Mouse (Mus musculus) lung, embryonic 14.5 days (tissue): ENCODE results near the gene Rac3. TPM values are rescaled to one million over a fixed set of nuclear protein-coding genes. Genes with fewer than 3 reads are reported as not detected.

ENCODE experiments used
- ATAC-seq: fragments of 200-750 bp; cut with Nextera tagmentation; 2 replicates; pipeline ENCODE4 v1.8.0; 2017; ENCODE audit warnings: mild to moderate bottlenecking, moderate TSS enrichment, moderate library complexity; ENCODE audit not compliant: insufficient read depth
- DNase-seq: peaks from one replicate; pipeline ENCODE4 v3.0.0-alpha.2; 2015
- H3K27ac ChIP-seq: fragments of 300-500 bp; sonication (generic); 2 replicates; pipeline ENCODE4 v1.5.1; 2014; ENCODE audit warnings: low read depth, mild to moderate bottlenecking, moderate library complexity
- H3K27me3 ChIP-seq: fragments of 300-500 bp; sonication (generic); 2 replicates; pipeline ENCODE4 v1.6.1; 2014; ENCODE audit warnings: low read length, control low read depth; ENCODE audit not compliant: insufficient read depth
- H3K36me3 ChIP-seq: fragments of 300-500 bp; sonication (generic); 2 replicates; pipeline ENCODE4 v1.6.1; 2014; ENCODE audit warnings: control low read depth; ENCODE audit not compliant: insufficient read depth
- H3K4me1 ChIP-seq: fragments of 300-500 bp; sonication (generic); 2 replicates; pipeline ENCODE4 v1.6.1; 2014; ENCODE audit warnings: antibody characterized with exemption, control low read depth; ENCODE audit not compliant: insufficient read depth
- H3K4me2 ChIP-seq: fragments of 300-500 bp; sonication (generic); 2 replicates; pipeline ENCODE4 v1.6.1; 2014; ENCODE audit warnings: mild to moderate bottlenecking
- H3K4me3 ChIP-seq: fragments of 300-500 bp; sonication (generic); 2 replicates; pipeline ENCODE4 v1.5.1; 2014; ENCODE audit warnings: low read depth, low read length
- H3K9ac ChIP-seq: fragments of 300-500 bp; sonication (generic); 2 replicates; pipeline ENCODE4 v1.6.1; 2014
- H3K9me3 ChIP-seq: fragments of 300-500 bp; sonication (generic); 2 replicates; pipeline ENCODE4 v1.6.1; 2016; ENCODE audit warnings: low read depth, low read length, control low read depth
- CTCF ChIP-seq: IDR thresholded peaks from 2 replicates; pipeline ENCODE4 v1.5.1; 2016; ENCODE audit warnings: antibody characterized with exemption, low read depth
- WGBS: fragments of 180-500 bp; shearing (Covaris S2); extraction: QIAGEN DNeasy Blood & Tissue Kit; methylation state at CpG from one replicate; pipeline ENCODE4 v1.1.7; 2014; 5-methylcytosine and 5-hydroxymethylcytosine counted together
- polyA plus RNA-seq: library from polyadenylated mRNA; unstranded; fragments of >200 nt; fragmentation: Nextera tagmentation; extraction: Ambion mirVana; gene quantifications from 2 replicates; pipeline ENCODE4 v1.2.1, GENCODE M21; 2014

Rac3 gene
- polyA plus RNA-seq, 1 experiment from 2014 or later = 10.3 TPM

GRCm38 (mm10) chr11:120768206-120768605, 46.9 kb downstream of the Rac3 start:
- DNase-seq = no peak
- Histone ChIP-seq H3K9ac (no peak overlapping the region), H3K4me1 (no peaks in the 10 kb centered on the region), H3K4me2 (no peak overlapping the region), H3K27ac (no peak overlapping the region), H3K27me3 (no peaks in the 10 kb centered on the region), H3K9me3 (no peaks in the 10 kb centered on the region), H3K4me3 (no peak overlapping the region), H3K36me3 (no peaks in the 10 kb centered on the region)
- no peak for TF ChIP-seq CTCF
- 68% methylated on average over 1 of the region's 1 CpGs for WGBS
- no peak for ATAC-seq

- no peaks in the 10 kb centered on the region for H3K9me3 ChIP-seq
- 64% methylated on average over 3 of the region's 3 CpGs for WGBS
- no peaks in the 10 kb centered on the region for H3K27me3 ChIP-seq
- no peaks in the 10 kb centered on the region for H3K4me1 ChIP-seq
- no peaks in the 10 kb centered on the region for H3K36me3 ChIP-seq
- TF ChIP-seq CTCF = no peak
- no peak overlapping the region for H3K4me3 ChIP-seq
- no peak overlapping the region for H3K4me2 ChIP-seq
- DNase-seq (no peak), ATAC-seq (no peak)
- H3K27ac ChIP-seq = no peak overlapping the region
- no peak overlapping the region for H3K9ac ChIP-seq
Observed at GRCm38 (mm10) chr11:120772749-120773148, 51.5 kb downstream of the Rac3 start.

Other genes with a start within 250 kb of the Rac3 start
- gene Mrpl12, start 236.9 kb upstream of the Rac3 start, polyA plus RNA-seq = 150 and 162 TPM in 2 replicates
- gene Slc25a10, start 229.6 kb upstream of the Rac3 start, polyA plus RNA-seq = 68.9 and 71.3 TPM in 2 replicates
- gene Gcgr, start 190.8 kb upstream of the Rac3 start, polyA plus RNA-seq = 0.59 and 1.4 TPM in 2 replicates
- 226 and 229 TPM in 2 replicates for gene Mcrip1, start 171.7 kb upstream of the Rac3 start, polyA plus RNA-seq
- gene Ppp1r27, start 170.3 kb upstream of the Rac3 start, polyA plus RNA-seq = not detected in 2 replicates
- gene P4hb, start 148.2 kb upstream of the Rac3 start, polyA plus RNA-seq = 872 and 897 TPM in 2 replicates
- 717 and 734 TPM in 2 replicates for gene Arhgdia, start 139.8 kb upstream of the Rac3 start, polyA plus RNA-seq
- 617 and 627 TPM in 2 replicates for gene Alyref, start 123.1 kb upstream of the Rac3 start, polyA plus RNA-seq
- 229 and 237 TPM in 2 replicates for gene Anapc11, start 123.0 kb upstream of the Rac3 start, polyA plus RNA-seq
- gene Npb, start 113.0 kb upstream of the Rac3 start, polyA plus RNA-seq = 0.89 and 1.3 TPM in 2 replicates
- 95.3 and 99.5 TPM in 2 replicates for gene Pcyt2, start 103.5 kb upstream of the Rac3 start, polyA plus RNA-seq
- gene Sirt7, start 96.2 kb upstream of the Rac3 start, polyA plus RNA-seq = 26.1 and 33.1 TPM in 2 replicates
- 25.3 and 28.6 TPM in 2 replicates for gene Mafg, start 87.9 kb upstream of the Rac3 start, polyA plus RNA-seq
- 29.0 and 29.8 TPM in 2 replicates for gene Pycr1, start 77.7 kb upstream of the Rac3 start, polyA plus RNA-seq
- gene Myadml2, start 73.3 kb upstream of the Rac3 start, polyA plus RNA-seq = 1.1 TPM in 1 of 2 replicates, not detected in the other
- gene Notum, start 60.3 kb upstream of the Rac3 start, polyA plus RNA-seq = 3.9 and 5.3 TPM in 2 replicates
- gene Aspscr1, start 48.5 kb upstream of the Rac3 start, polyA plus RNA-seq = 124 and 130 TPM in 2 replicates
- gene Cenpx, start 7.7 kb upstream of the Rac3 start, polyA plus RNA-seq = 168 and 173 TPM in 2 replicates
- 44.1 and 46.1 TPM in 2 replicates for gene Lrrc45, start 7.5 kb upstream of the Rac3 start, polyA plus RNA-seq
- 27.2 and 29.7 TPM in 2 replicates for gene Dcxr, start 5.8 kb downstream of the Rac3 start, polyA plus RNA-seq
- gene Cbr2, start 10.6 kb downstream of the Rac3 start, polyA plus RNA-seq = 14.7 and 19.6 TPM in 2 replicates
- gene Hmga1b, start 41.3 kb downstream of the Rac3 start, polyA plus RNA-seq = 5.3 and 7.3 TPM in 2 replicates
- gene Rfng, start 62.7 kb downstream of the Rac3 start, polyA plus RNA-seq = 33.0 and 34.0 TPM in 2 replicates
- gene Gps1, start 62.8 kb downstream of the Rac3 start, polyA plus RNA-seq = 240 and 257 TPM in 2 replicates
- 77.2 and 87.4 TPM in 2 replicates for gene Dus1l, start 74.9 kb downstream of the Rac3 start, polyA plus RNA-seq
- 83.3 and 95.5 TPM in 2 replicates for gene Fasn, start 103.1 kb downstream of the Rac3 start, polyA plus RNA-seq
- 6.3 and 7.2 TPM in 2 replicates for gene Ccdc57, start 211.4 kb downstream of the Rac3 start, polyA plus RNA-seq
- gene Slc16a3, start 227.0 kb downstream of the Rac3 start, polyA plus RNA-seq = 37.7 and 39.3 TPM in 2 replicates